Mouse (Mus musculus) testis, adult 2 months (tissue): Measurements from ENCODE around the gene Dmrtb1.

Experiments
- CTCF ChIP-seq: fragments of 200-500 bp; IDR thresholded peaks from 2 replicates; pipeline ENCODE4 v1.5.1; 2012; ENCODE audit warnings: low read depth, mild to moderate bottlenecking, inconsistent platforms, low read length, moderate library complexity; ENCODE audit not compliant: control insufficient read depth, insufficient read depth, insufficient replicate concordance
- POLR2A ChIP-seq: fragments of 200-500 bp; IDR thresholded peaks from 2 replicates; pipeline ENCODE4 v1.6.1; 2012; ENCODE audit warnings: low read depth, mild to moderate bottlenecking, inconsistent platforms, low read length, moderate library complexity; ENCODE audit not compliant: control insufficient read depth

GRCm38 (mm10) chr4:107701679-107702078 is 17.6 kb upstream of the Dmrtb1 start:
- TF ChIP-seq CTCF (no peak), POLR2A (no peak)
